Mouse (Mus musculus): ENCODE results near the gene Robo2.

The Robo2 gene

DNA sequence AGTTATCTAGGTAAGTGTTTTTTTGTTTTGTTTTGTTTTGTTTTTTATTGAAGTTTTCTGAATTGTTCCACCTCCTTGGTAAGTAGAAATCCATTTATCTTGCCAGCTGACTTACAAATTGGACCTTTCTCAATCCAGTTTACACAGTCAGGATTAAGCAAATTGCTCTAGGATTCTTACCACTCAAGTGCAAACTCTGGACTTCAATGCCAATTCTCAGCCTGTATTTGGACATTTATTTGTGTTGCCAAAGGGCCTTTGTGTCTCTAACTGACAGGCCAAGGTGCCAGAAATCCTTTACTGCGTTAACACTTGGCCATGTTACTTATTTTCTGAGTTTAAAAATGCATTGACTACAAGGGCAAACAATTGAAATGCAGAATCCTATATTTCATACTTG lies 38.7 kb downstream of the Robo2 start:
- in situ Hi-C loops (cut with MboI; ENCODE audit: low pct_unique_long_range_greater_than_20kb in 1 of 2, low sequenced_read_pairs in 2 of 2, unreplicated experiment in 1 of 2) = no loop called here

DNA sequence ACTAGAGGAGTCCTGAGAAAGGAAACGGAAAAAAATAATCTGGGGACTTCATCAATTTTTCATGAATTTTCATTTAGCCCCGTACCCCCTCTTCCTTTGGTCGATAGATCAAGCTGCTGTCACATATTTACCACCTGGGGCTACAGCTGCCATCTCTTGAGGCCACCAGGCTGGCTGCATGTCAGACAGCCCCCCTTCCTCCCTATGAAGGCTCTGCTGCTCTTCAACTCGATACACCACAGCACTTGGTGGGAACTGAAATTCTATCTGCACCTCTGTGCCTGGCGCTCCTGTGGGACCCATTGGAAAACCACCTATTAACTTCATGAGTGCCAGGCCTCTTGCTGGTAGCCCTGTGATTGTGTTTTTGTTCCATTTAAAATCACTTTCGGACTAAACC lies 63.2 kb downstream of the Robo2 start:
- in situ Hi-C loops (cut with MboI; ENCODE audit: low pct_unique_long_range_greater_than_20kb in 1 of 2, low sequenced_read_pairs in 2 of 2, unreplicated experiment in 1 of 2) = no loop called here

DNA sequence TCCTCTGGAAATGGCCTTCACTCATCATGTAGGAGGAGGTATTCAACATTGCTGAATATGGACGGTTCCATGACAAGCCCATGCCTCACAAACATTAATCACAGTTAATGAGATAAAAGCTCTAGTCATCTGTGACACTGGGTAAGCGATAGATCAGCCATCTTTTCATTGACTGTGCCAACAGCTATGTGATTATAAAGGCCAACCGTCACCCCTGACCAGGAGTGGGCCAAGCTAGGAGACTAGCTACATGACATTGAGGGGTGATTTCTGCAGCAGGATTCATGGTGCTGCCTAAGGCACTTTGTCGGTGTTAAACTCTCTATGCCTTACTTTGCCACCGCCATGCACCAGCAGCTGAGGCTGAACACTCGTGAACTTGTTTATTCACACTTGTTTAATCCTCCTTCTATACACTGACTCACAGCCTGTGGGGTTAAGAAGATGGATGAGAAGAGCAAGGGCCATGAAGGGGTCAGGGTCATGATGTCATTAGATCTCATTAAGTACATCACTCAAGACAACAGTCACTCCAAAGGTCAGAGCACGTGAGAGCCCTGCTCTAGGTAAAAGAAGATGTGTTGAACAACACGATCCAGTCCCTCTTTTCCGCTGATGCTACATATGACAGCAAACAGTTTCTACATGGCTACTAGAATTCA lies 72.5 kb downstream of the Robo2 start:
- in situ Hi-C loops (cut with MboI; ENCODE audit: low pct_unique_long_range_greater_than_20kb in 1 of 2, low sequenced_read_pairs in 2 of 2, unreplicated experiment in 1 of 2) = no loop called here

DNA sequence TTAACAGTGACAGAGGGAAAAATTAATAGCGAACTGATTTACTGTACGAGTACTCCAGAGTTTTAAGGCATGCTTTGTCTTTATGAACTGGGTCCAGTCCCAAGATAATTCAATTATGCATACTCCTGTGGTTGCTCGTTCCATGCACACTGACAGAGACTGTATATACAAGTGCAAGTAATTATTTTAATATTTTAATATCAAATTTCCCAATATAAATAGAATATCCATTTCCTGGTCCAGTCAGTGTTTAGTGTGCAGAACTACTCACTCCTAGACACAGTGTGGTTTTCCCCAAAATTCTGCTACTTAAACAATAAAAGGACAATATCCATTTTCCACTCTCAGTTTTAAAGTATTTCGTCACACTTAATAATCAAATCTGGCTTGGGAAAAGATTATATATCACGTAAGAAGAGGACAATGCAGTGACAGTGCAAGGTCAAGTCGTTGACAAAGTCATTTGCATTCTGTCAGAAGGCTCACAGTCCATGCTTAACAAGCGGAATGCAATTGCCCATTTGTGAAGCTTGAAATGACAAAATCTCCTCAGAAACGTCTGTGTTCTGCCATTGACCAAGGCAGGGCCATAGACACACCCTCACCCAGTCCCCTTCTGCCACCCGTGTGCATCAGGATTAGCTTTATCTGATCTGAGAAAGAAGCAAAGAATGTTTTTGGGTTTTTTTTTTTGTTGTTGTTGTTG lies 89.8 kb downstream of the Robo2 start:
- in situ Hi-C loops (cut with MboI; ENCODE audit: low pct_unique_long_range_greater_than_20kb in 1 of 2, low sequenced_read_pairs in 2 of 2, unreplicated experiment in 1 of 2) = no loop called here

DNA sequence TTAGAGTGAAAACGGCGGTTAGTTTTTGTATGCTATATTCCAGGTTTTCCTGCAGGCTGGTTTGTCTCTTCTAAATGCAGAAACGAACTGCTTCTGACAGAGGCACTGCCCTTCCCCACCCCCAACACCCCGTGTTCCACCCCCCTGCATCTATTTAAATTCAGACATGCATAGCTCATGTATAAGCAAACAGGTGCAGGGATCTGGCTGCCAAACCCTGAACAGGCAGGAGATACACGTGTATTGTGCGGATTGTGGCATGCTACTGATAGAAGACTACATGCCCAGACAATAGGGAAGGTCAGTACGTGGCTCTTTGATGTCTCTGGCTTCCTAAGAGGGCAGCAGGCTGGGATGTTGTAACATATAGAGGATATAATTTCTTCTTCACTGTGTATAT lies 95.5 kb downstream of the Robo2 start:
- in situ Hi-C loops (cut with MboI; ENCODE audit: low pct_unique_long_range_greater_than_20kb in 1 of 2, low sequenced_read_pairs in 2 of 2, unreplicated experiment in 1 of 2) = no loop called here

DNA sequence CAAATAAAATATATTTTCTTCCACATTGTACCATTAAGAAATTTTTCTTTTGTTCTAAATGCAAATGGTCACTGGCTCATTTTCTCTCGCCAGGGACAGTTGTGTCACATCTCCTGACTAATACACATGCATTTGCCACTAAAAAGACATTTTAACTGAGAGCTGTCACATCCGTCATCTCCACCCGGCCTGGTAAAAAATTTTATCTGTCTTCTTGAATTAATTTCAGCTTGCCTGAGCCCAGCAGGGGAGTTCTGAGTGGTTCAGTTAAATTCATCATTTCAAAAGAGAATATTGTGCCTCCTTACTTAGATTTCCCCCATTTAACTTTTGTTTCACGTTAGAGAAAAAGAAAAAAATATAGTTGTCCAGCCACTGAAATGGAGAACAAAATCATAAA lies 98.4 kb downstream of the Robo2 start:
- in situ Hi-C loops (cut with MboI; ENCODE audit: low pct_unique_long_range_greater_than_20kb in 1 of 2, low sequenced_read_pairs in 2 of 2, unreplicated experiment in 1 of 2) = no loop called here

DNA sequence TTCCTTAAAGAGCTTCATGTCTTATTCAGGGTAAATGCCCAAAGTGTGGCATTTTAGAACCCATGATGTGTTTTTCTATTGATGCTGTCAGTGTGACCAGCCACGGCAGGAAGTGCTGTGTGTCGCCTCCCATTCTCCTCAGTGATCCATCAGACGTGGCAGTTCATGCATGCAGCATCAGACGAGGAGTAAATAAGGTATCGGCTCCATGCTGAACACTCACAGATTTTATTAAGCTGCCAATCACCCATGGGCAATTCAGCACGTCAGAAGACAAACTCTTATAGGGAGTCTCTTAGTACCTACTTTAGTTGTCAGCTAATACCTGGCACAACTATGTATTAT lies 104.1 kb downstream of the Robo2 start:
- in situ Hi-C loops (cut with MboI; ENCODE audit: low pct_unique_long_range_greater_than_20kb in 1 of 2, low sequenced_read_pairs in 2 of 2, unreplicated experiment in 1 of 2) = no loop called here

DNA sequence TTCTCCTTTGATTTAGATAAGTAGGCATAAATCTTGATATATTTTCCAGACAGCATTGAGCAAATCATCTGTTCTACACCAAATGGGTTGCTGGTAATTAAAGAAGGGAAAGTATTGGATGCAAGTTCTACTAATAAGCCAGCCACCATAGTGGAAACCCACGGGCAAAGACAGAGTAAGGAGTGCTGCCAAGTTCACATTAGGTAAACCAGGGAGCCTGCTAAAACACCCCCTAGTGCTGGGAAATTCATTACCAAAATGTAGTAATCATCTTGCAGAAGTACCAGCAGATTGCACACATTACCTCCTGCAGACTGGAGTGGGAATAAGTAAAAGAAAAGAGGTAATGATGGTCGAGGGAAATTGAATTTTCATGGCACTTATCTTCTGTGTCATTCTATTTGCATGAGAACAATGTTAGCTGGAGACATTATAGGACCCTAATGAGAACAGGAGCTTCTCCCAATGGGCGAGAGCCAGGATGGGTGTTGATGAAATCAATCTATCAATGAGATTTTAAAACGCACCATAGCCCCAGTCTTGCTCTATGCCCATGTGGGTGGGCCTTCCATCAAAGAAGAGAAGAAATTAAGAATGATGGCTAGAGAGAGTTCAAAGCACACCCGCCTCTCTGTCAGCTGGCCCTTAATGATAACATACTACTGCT lies 104.6 kb downstream of the Robo2 start:
- in situ Hi-C loops (cut with MboI; ENCODE audit: low pct_unique_long_range_greater_than_20kb in 1 of 2, low sequenced_read_pairs in 2 of 2, unreplicated experiment in 1 of 2) = no loop called here

DNA sequence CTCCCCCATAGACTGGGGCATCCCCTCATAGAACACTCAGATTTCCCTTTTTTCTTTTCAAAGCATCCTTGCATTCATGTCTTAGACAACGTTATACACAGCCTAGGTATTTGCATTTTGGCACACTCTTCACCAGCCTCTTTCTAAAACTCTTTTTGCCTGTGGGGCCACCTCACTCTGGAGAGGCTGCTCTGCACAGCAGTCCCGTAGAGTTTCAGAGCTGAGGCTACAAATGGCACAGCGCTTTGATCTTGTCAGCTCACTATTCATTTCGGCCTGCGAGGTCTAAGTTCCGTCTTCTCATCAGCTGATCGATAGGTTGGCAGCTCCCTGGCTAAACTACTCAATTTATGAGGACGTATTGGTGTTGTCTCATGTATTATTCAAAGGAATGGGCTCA lies 123.7 kb downstream of the Robo2 start:
- in situ Hi-C loops (cut with MboI; ENCODE audit: low pct_unique_long_range_greater_than_20kb in 1 of 2, low sequenced_read_pairs in 2 of 2, unreplicated experiment in 1 of 2) = no loop called here

DNA sequence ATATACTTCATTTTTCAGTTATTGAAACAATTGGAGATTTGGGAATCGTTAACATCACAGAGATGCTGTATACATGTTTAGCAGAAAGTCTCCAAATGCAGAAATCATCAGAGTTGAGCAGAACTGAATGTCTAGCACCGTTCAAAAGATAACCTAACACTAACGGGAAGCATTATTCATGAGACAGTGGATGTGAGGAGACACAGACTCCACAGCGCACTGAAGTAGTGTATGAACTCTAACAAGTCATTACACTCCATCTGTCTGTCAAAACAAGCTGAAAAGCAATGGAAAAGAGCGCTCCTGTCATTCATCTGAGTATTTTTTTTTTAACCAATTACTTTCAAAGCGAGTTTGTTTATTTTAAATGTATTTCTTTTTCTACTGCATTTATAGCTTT lies 129.1 kb downstream of the Robo2 start:
- in situ Hi-C loops (cut with MboI; ENCODE audit: low pct_unique_long_range_greater_than_20kb in 1 of 2, low sequenced_read_pairs in 2 of 2, unreplicated experiment in 1 of 2) = no loop called here

DNA sequence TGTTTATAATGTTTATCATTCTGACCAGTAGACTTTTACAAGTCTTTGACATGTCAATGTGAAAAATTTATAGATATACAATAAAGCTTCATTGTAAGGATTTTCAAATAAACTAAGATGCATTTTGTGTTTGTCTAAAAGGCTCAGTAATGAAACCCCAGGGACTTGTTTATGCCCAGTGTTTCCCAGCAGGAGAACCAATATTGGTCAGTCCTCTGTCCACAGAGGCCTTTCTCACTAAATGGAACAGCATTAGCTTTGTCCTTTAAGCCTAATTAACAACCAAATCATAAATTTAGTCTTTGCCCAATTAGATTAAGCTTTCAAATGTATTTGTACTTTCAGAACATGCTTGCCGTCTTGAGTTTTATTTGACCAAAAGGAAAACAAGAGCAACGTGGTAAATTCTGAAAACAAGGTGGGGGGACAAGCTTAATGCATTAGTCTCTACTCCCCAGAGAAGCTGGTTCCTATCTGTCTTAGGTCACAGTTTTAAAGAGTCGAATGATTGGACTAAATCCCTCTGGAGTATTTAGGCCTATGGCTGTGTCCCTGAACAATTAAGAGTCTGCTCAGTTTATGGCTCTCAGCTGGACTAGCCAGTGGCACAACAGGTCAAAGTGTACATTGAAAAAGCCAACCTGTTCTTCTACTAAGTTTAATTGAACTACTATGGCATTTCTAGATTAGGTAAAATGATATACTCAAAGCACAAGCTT lies 134.6 kb downstream of the Robo2 start:
- in situ Hi-C loops (cut with MboI; ENCODE audit: low pct_unique_long_range_greater_than_20kb in 1 of 2, low sequenced_read_pairs in 2 of 2, unreplicated experiment in 1 of 2) = no loop called here

DNA sequence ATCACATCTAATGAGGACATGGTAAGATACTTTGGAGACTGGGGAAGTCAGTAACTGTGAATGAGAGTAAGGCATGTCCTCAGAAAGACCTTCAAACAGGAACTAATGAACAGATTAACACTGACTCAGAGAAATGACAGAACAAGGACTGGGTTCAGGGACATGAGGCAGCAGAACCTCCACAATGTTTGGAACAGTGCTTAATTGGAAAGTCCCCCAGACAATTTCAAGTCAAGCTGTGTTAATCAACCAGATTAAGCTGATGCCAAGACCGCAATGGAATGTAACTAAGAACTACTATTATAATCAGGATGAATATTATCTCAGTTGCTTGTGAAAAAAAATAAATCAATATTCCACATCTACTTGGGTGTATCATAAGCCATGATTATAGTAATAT lies 137.0 kb downstream of the Robo2 start:
- in situ Hi-C loops (cut with MboI; ENCODE audit: low pct_unique_long_range_greater_than_20kb in 1 of 2, low sequenced_read_pairs in 2 of 2, unreplicated experiment in 1 of 2) = no loop called here

DNA sequence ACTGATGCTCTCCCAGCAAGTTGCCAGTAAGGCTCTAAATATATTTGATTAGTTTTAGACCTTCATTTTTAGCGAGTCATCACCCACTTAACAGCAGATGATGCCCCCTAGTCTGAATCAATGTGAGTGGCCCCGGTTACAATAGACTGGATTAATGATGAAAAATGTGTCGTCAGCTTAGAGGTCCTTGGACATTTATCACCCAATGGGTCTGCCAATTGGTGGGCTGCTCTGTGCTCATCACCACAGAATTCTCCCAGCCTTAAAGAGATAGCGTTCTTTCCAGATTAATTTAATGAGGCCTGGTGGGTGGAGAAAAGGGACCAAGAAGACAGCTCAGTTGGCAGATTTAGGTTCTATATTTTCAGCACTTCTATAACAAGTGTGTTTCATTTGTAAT lies 138.6 kb downstream of the Robo2 start:
- in situ Hi-C loops (cut with MboI; ENCODE audit: low pct_unique_long_range_greater_than_20kb in 1 of 2, low sequenced_read_pairs in 2 of 2, unreplicated experiment in 1 of 2) = no loop called here

DNA sequence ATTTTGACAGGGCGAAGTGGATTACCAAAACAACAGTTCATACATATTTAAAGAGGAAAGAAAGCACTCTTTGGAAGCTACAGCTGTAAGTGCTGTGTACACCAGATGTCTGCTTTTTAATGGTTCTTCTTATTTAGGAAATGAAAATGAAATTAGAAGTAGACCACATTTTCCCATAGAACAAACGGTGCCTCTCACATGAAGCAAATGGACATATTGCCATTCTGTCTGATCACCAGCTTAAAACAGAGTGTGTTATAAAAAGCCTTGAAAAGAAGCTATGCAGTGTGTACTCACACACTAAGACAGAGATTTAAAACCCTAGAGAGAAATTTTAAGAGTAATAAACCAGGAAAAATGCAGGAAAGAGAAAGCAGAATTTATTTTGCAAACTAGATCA lies 153.4 kb downstream of the Robo2 start:
- in situ Hi-C loops (cut with MboI; ENCODE audit: low pct_unique_long_range_greater_than_20kb in 1 of 2, low sequenced_read_pairs in 2 of 2, unreplicated experiment in 1 of 2) = no loop called here

DNA sequence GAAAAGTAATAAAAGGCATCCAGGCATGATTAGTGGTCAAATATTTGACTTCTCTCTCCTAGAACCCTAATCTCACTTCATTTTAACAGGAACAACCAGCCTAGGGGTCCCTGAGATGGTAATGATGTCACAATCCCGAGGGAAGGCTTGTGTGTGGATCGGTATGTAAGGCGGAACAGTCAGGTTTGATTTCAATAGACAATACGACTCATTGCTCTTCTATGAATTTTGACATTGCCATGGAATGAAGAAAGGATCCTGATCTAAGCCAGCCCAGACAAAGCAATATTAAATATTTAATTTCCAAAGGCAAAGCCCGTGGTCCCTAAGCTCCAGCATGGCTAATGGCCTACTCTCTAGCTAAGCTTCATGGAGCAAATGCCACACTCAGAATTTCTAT lies 167.2 kb downstream of the Robo2 start:
- in situ Hi-C loops (cut with MboI; ENCODE audit: low pct_unique_long_range_greater_than_20kb in 1 of 2, low sequenced_read_pairs in 2 of 2, unreplicated experiment in 1 of 2) = no loop called here

DNA sequence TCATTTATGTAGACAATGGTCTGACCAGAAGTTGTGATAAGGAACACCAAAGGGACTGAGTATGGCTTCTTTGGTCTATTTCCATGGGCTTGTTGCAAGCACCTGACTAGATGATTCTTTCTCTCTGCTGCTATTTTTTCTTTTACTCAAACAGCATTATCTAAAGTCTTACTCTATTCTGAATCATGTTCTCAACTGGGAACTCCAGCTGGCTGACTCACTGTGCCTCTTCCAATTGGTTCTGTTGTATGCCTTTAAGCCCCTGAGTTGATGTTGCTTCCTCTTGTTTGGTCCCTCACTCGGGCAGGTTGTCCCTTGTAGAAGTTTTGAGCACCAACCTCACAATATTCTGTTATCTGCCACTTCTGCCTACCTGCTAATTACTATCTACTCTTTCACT lies 170.1 kb downstream of the Robo2 start:
- in situ Hi-C loops (cut with MboI; ENCODE audit: low pct_unique_long_range_greater_than_20kb in 1 of 2, low sequenced_read_pairs in 2 of 2, unreplicated experiment in 1 of 2) = no loop called here

DNA sequence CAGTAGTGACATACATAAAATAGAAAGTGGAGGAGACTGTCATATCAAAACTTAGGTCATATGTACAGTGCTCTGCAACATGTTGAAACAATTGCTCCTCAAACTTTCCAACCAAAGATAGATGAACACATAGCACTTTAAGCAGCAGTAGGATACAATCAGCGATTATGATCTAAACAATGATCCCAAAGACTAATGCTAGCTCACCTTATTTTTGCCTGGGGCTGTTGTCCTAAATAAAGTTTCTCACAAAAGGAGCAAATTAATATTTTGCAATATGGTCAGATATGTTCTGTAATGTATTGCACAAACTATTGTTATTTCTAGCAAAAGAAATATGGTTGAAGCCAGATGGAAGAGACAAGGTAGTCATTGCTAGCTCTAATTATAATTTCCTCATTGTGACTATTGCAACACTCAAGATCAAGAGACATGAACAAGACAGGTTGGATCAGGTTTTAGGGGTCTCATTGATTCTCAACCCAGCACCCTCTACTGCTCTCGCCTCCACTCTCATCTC lies 174.2 kb downstream of the Robo2 start:
- in situ Hi-C loops (cut with MboI; ENCODE audit: low pct_unique_long_range_greater_than_20kb in 1 of 2, low sequenced_read_pairs in 2 of 2, unreplicated experiment in 1 of 2) = no loop called here

DNA sequence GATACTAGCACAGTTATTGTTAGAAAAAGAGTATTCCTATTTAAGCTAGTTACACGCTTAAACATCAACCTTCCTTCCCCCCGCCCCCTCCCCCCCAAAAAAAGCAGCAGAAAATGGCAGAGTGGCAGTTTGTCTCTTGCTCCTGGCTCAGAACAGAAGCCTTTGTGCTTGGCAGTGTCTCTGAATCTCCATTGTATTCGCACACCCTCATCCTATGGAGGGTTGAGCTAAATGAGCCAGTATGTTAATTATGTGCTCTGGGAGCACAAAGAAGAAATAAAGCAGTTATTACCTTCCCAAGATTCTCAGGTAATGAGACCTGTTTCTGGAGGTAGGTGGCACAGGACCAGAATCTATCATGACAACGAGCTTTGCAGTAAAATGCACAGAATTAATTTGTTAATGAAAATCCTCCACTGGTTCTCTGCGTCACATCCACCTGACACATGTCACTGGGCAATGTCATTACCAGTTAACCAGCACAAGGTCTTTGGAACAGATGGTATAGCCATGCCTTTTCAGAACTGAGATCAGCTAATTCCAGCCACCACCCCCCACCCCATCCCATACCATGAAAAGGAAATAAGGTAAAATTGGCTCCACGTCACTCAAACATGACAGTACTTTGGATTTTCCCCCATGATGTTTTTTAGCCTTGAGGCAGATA lies 177.1 kb downstream of the Robo2 start:
- in situ Hi-C loops (cut with MboI; ENCODE audit: low pct_unique_long_range_greater_than_20kb in 1 of 2, low sequenced_read_pairs in 2 of 2, unreplicated experiment in 1 of 2) = no loop called here

DNA sequence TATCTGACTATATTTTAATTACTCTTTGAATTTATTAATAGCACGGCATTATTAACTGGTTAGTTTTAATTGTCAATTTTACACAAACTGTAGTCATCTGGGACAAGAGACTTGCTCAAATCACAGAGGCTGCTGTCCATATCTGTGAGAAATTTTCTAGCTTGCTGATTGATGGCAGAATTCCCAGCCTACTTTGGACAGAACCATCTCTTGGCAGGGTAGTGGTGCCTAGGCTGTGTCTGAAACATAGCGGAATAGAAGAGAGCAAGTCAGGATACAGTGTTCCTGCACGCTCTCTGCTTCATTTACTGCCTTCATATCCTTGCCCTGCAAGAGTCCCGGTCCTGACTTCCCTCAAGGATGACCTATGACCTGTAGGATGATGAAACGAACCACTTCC lies 178.0 kb downstream of the Robo2 start:
- in situ Hi-C loops (cut with MboI; ENCODE audit: low pct_unique_long_range_greater_than_20kb in 1 of 2, low sequenced_read_pairs in 2 of 2, unreplicated experiment in 1 of 2) = no loop called here
